Comparison of ENCODE assay signal across 13 mouse cellular contexts in genomic region chr19:24258368-24258767, GRCm38 (mm10). TPM values are rescaled to one million over a fixed set of nuclear protein-coding genes. Genes with fewer than 3 reads are reported as not detected.
DNase-seq lines count a peak whose midpoint lies in the region; ATAC-seq and TF ChIP-seq lines count a peak whose summit lies in the region.
"Had no signal": no experiment of that assay in that cellular context is flagged by ENCODE, and none has a peak within 500 bp of the region (broad histone marks: within the 10 kb centered on the region; RNA-seq: fewer than 3 reads in every experiment).

No protein-coding gene starts in this region.

- H3K4me1 ChIP-seq in forebrain, embryonic 12.5 days: peaks cover 15% of the 10 kb centered on the region; the same call in 1 of the 2 replicates
- H3K4me1 ChIP-seq in forebrain, embryonic 13.5 days: peaks cover 11% of the 10 kb centered on the region; the same call in 1 of the 2 replicates
- no peaks in the 10 kb centered on the region; the same call in 1 of the 2 replicates for H3K4me1 ChIP-seq in liver, embryonic 12.5 days
- H3K4me1 ChIP-seq in liver, postnatal 0 days (ENCODE audit: insufficient read depth): no peaks in the 10 kb centered on the region
- peaks cover 22% of the 10 kb centered on the region for H3K4me1 ChIP-seq in lung, embryonic 15.5 days
- no peaks in the 10 kb centered on the region for H3K4me1 ChIP-seq in thymus, adult 2 months (replicated peaks; ENCODE audit: control insufficient read depth, insufficient read depth, low read length)
- H3K4me1 ChIP-seq: hindbrain, embryonic 15.5 days had no signal

- H3K4me3 ChIP-seq in forebrain, embryonic 12.5 days (replicated peaks): no peak overlapping the region
- no peak overlapping the region for H3K4me3 ChIP-seq in forebrain, embryonic 13.5 days
- no peak overlapping the region for H3K4me3 ChIP-seq in liver, embryonic 12.5 days
- H3K4me3 ChIP-seq in liver, postnatal 0 days (ENCODE audit: low read depth, low read length): no peak overlapping the region
- no peak overlapping the region for H3K4me3 ChIP-seq in lung, embryonic 15.5 days
- no peak overlapping the region for H3K4me3 ChIP-seq in thymus, adult 2 months (ENCODE audit: control insufficient read depth, insufficient read depth, low read length)
- H3K4me3 ChIP-seq: hindbrain, embryonic 15.5 days had no signal

- H3K36me3 ChIP-seq in forebrain, embryonic 12.5 days (replicated peaks): peaks cover 11% of the 10 kb centered on the region
- peaks cover 18% of the 10 kb centered on the region for H3K36me3 ChIP-seq in forebrain, embryonic 13.5 days (ENCODE audit: poor library complexity, severe bottlenecking)
- peaks cover 42% of the 10 kb centered on the region for H3K36me3 ChIP-seq in liver, embryonic 12.5 days
- peaks cover 3% of the 10 kb centered on the region; the same call in 1 of the 2 replicates for H3K36me3 ChIP-seq in liver, postnatal 0 days (replicated peaks; ENCODE audit: insufficient read depth, low read length)
- 0 out of 2 replicates have a peak, but pooled peaks cover 4% of the 10 kb centered on the region for H3K36me3 ChIP-seq in lung, embryonic 15.5 days
- peaks cover 5% of the 10 kb centered on the region; the same call in 1 of the 2 replicates for H3K36me3 ChIP-seq in thymus, adult 2 months (ENCODE audit: control insufficient read depth, insufficient read depth, low read length)
- H3K36me3 ChIP-seq: hindbrain, embryonic 15.5 days had no signal

- no peak for ATAC-seq in forebrain, embryonic 12.5 days (ENCODE audit: low FRiP score)
- ATAC-seq in forebrain, embryonic 13.5 days: no peak
- ATAC-seq in liver, embryonic 12.5 days: no peak
- no peak for ATAC-seq in liver, postnatal 0 days
- ATAC-seq in lung, embryonic 15.5 days (ENCODE audit: borderline replicate concordance, extremely low read depth, low FRiP score, low TSS enrichment): peak; percentile 66; the same call in 1 of the 2 replicates
- ATAC-seq in erythroid progenitor cell, adult 5-6 weeks (replicated peaks; ENCODE audit: low FRiP score, poor library complexity, severe bottlenecking): no peak

- TF ChIP-seq EP300 in liver, postnatal 0 days (IDR thresholded peaks at IDR 0.05; ENCODE audit: low read depth): no peak

- TF ChIP-seq POLR2A in thymus, adult 2 months (IDR thresholded peaks at IDR 0.05; ENCODE audit: control insufficient read depth, extremely low read depth, insufficient read depth, low read length, poor library complexity): no peak

- 88% methylated on average over 5 of the region's 5 CpGs for WGBS in forebrain, embryonic 12.5 days
- WGBS in forebrain, embryonic 13.5 days: 81% methylated on average over 5 of the region's 5 CpGs
- 75% methylated on average over 5 of the region's 5 CpGs for WGBS in liver, embryonic 12.5 days (ENCODE audit: insufficient replicate concordance)
- 68% methylated on average over 5 of the region's 5 CpGs for whole genome bisulfite sequencing in liver, postnatal 0 days (ENCODE audit: insufficient replicate concordance)
- WGBS in lung, embryonic 15.5 days: 19% methylated on average over 5 of the region's 5 CpGs
- WGBS in thymus, adult 2 months: 93% methylated on average over 5 of the region's 5 CpGs

- H3K9me3 ChIP-seq in forebrain, embryonic 12.5 days: no peaks in the 10 kb centered on the region
- no peaks in the 10 kb centered on the region for H3K9me3 ChIP-seq in forebrain, embryonic 13.5 days (replicated peaks)
- no peaks in the 10 kb centered on the region for H3K9me3 ChIP-seq in liver, embryonic 12.5 days (replicated peaks)
- H3K9me3 ChIP-seq in liver, postnatal 0 days (ENCODE audit: low read length): no peaks in the 10 kb centered on the region
- no peaks in the 10 kb centered on the region for H3K9me3 ChIP-seq in lung, embryonic 15.5 days
- H3K9me3 ChIP-seq: hindbrain, embryonic 15.5 days had no signal

- DNase-seq in liver, postnatal 0 days: no peak
- no peak for DNase-seq in cerebellum, postnatal 10 days
- no peak for DNase-seq in thymus, adult 2 months
- DNase-seq: cerebellum, adult 8-10 months; layer of hippocampus, adult 9-11 months; left cerebral cortex, postnatal 4 days; right cerebral cortex, postnatal 14 days had no signal

- no peak overlapping the region for H3K4me2 ChIP-seq in forebrain, embryonic 12.5 days
- H3K4me2 ChIP-seq in forebrain, embryonic 13.5 days: no peak overlapping the region
- H3K4me2 ChIP-seq in liver, embryonic 12.5 days: no peak overlapping the region
- no peak overlapping the region for H3K4me2 ChIP-seq in liver, postnatal 0 days (ENCODE audit: low read depth, low read length)
- no peak overlapping the region for H3K4me2 ChIP-seq in lung, embryonic 15.5 days
- H3K4me2 ChIP-seq: hindbrain, embryonic 15.5 days had no signal

- H3K9ac ChIP-seq in forebrain, embryonic 12.5 days: no peak overlapping the region
- no peak overlapping the region for H3K9ac ChIP-seq in forebrain, embryonic 13.5 days
- no peak overlapping the region for H3K9ac ChIP-seq in liver, embryonic 12.5 days
- H3K9ac ChIP-seq in liver, postnatal 0 days (replicated peaks): no peak overlapping the region
- no peak overlapping the region for H3K9ac ChIP-seq in lung, embryonic 15.5 days
- H3K9ac ChIP-seq: hindbrain, embryonic 15.5 days had no signal

- H3K27ac ChIP-seq in forebrain, embryonic 12.5 days: 0 out of 2 replicates have a peak overlapping the region, but pooled peaks have one; percentile 1
- no peak overlapping the region for H3K27ac ChIP-seq in forebrain, embryonic 13.5 days
- 0 out of 2 replicates have a peak overlapping the region, but pooled peaks have one; percentile 2 for H3K27ac ChIP-seq in liver, embryonic 12.5 days
- no peak overlapping the region for H3K27ac ChIP-seq in liver, postnatal 0 days (ENCODE audit: low read depth)
- H3K27ac ChIP-seq in lung, embryonic 15.5 days: peak overlapping the region; percentile 80
- no peak overlapping the region for H3K27ac ChIP-seq in thymus, adult 2 months (ENCODE audit: control insufficient read depth, insufficient read depth, low read length)
- H3K27ac ChIP-seq: hindbrain, embryonic 15.5 days had no signal

- H3K27me3 ChIP-seq in forebrain, embryonic 12.5 days: no peaks in the 10 kb centered on the region
- no peaks in the 10 kb centered on the region for H3K27me3 ChIP-seq in forebrain, embryonic 13.5 days
- no peaks in the 10 kb centered on the region for H3K27me3 ChIP-seq in liver, embryonic 12.5 days (replicated peaks)
- no peaks in the 10 kb centered on the region for H3K27me3 ChIP-seq in liver, postnatal 0 days (ENCODE audit: insufficient read depth, low read length)
- H3K27me3 ChIP-seq in lung, embryonic 15.5 days: no peaks in the 10 kb centered on the region
- no peaks in the 10 kb centered on the region for H3K27me3 ChIP-seq in thymus, adult 2 months (ENCODE audit: control insufficient read depth, insufficient read depth, low read length)
- H3K27me3 ChIP-seq: hindbrain, embryonic 15.5 days had no signal

- TF ChIP-seq CTCF in liver, postnatal 0 days (IDR thresholded peaks at IDR 0.05; ENCODE audit: low read depth): no peak
- no peak for TF ChIP-seq CTCF in thymus, adult 2 months (IDR thresholded peaks at IDR 0.05; ENCODE audit: borderline replicate concordance, control insufficient read depth, extremely low read depth, insufficient read depth, low read length, poor library complexity)

RNA-seq across cellular contexts. Expression of gene Fxn, which starts 22.0 kb away (rescaled TPM):
- 52.2 and 57.2 TPM in 2 replicates for polyA plus RNA-seq in forebrain, embryonic 12.5 days (2016; fragmentation: Nextera tagmentation; extraction: Ambion mirVana)
- 55.4 and 56.7 TPM in 2 replicates for polyA plus RNA-seq in forebrain, embryonic 13.5 days (2015; fragmentation: Nextera tagmentation; extraction: Ambion mirVana)
- polyA plus RNA-seq in liver, embryonic 12.5 days (2016; fragmentation: Nextera tagmentation; extraction: Ambion mirVana): 67.9 and 73.6 TPM in 2 replicates
- 34.2 and 34.8 TPM in 2 replicates for polyA plus RNA-seq in liver, postnatal 0 days (2015; fragmentation: Nextera tagmentation; extraction: Ambion mirVana)
- 52.3 and 54.6 TPM in 2 replicates for polyA plus RNA-seq in lung, embryonic 15.5 days (2015; fragmentation: Nextera tagmentation; extraction: Ambion mirVana)
- polyA plus RNA-seq in thymus, adult 2 months (2012; rRNA removed): 22.5 and 24.5 TPM in 2 replicates
- total RNA-seq in erythroid progenitor cell, adult 5-6 weeks (2015; ENCODE audit: low replicate concordance): 26.4 and 31.7 TPM in 2 replicates
- total RNA-seq in erythroid progenitor cell, adult 5-6 weeks (2017; ENCODE audit: low replicate concordance): 20.0 and 25.9 TPM in 2 replicates

RNA-seq across cellular contexts. Expression of gene Tjp2, which starts 33.5 kb away (rescaled TPM):
- polyA plus RNA-seq in forebrain, embryonic 12.5 days (2016; fragmentation: Nextera tagmentation; extraction: Ambion mirVana): 31.0 and 31.3 TPM in 2 replicates
- polyA plus RNA-seq in forebrain, embryonic 13.5 days (2015; fragmentation: Nextera tagmentation; extraction: Ambion mirVana): 14.3 and 14.7 TPM in 2 replicates
- 8.7 and 9.1 TPM in 2 replicates for polyA plus RNA-seq in liver, embryonic 12.5 days (2016; fragmentation: Nextera tagmentation; extraction: Ambion mirVana)
- polyA plus RNA-seq in liver, postnatal 0 days (2015; fragmentation: Nextera tagmentation; extraction: Ambion mirVana): 3.5 and 4.1 TPM in 2 replicates
- polyA plus RNA-seq in lung, embryonic 15.5 days (2015; fragmentation: Nextera tagmentation; extraction: Ambion mirVana): 36.6 and 38.6 TPM in 2 replicates
- 4.5 and 5.5 TPM in 2 replicates for polyA plus RNA-seq in thymus, adult 2 months (2012; rRNA removed)
- not detected in 2 replicates for total RNA-seq in erythroid progenitor cell, adult 5-6 weeks (2015; ENCODE audit: low replicate concordance)
- 1.3 and 3.7 TPM in 2 replicates for total RNA-seq in erythroid progenitor cell, adult 5-6 weeks (2017; ENCODE audit: low replicate concordance)

Comparison
In these comparisons a context has a peak if more than half of its experiments do, and no peak if none do; other contexts are left out.
1. H3K27ac ChIP-seq: peak in forebrain, embryonic 12.5 days (single experiment), liver, embryonic 12.5 days (single experiment) and lung, embryonic 15.5 days (single experiment); none in forebrain, embryonic 13.5 days (single experiment), liver, postnatal 0 days (single experiment) and thymus, adult 2 months (single experiment).